Mouse (Mus musculus) ES-Bruce4 (cell line): ENCODE results near the gene Fam207a. TPM values are rescaled to one million over a fixed set of nuclear protein-coding genes. Genes with fewer than 3 reads are reported as not detected.

Experiments
- H3K27ac ChIP-seq: 2 replicates; pipeline ENCODE4 v1.5.1; 2012; ENCODE audit warnings: low read length, inconsistent platforms; ENCODE audit not compliant: insufficient read depth
- H3K27me3 ChIP-seq: 2 replicates; pipeline ENCODE4 v1.6.1; 2012; ENCODE audit warnings: mild to moderate bottlenecking, low read length, inconsistent platforms; ENCODE audit not compliant: control insufficient read depth, poor library complexity, insufficient read depth, severe bottlenecking
- H3K36me3 ChIP-seq: 2 replicates; pipeline ENCODE4 v1.6.1; 2012; ENCODE audit warnings: inconsistent platforms, mild to moderate bottlenecking, low read length, moderate library complexity; ENCODE audit not compliant: control insufficient read depth, poor library complexity, insufficient read depth, severe bottlenecking
- H3K4me1 ChIP-seq: one replicate; pipeline ENCODE4 v1.8.1; 2011; ENCODE audit warnings: low read length; ENCODE audit not compliant: control insufficient read depth, insufficient read depth
- H3K4me3 ChIP-seq: 2 replicates; pipeline ENCODE4 v1.5.1; 2011; ENCODE audit warnings: low read depth, mild to moderate bottlenecking, low read length
- H3K9ac ChIP-seq: 2 replicates; pipeline ENCODE4 v1.6.1; 2012; ENCODE audit warnings: low read depth, mild to moderate bottlenecking, inconsistent platforms; ENCODE audit not compliant: poor library complexity, severe bottlenecking
- H3K9me3 ChIP-seq: replicated peaks from 2 replicates; pipeline ENCODE4 v1.6.1; 2012; ENCODE audit warnings: mild to moderate bottlenecking, low read length, inconsistent platforms; ENCODE audit not compliant: control insufficient read depth, poor library complexity, insufficient read depth, severe bottlenecking
- CTCF ChIP-seq: IDR thresholded peaks from one replicate; pipeline ENCODE4 v1.8.1; 2011; ENCODE audit warnings: low read depth, low read length
- EP300 ChIP-seq: IDR thresholded peaks from 2 replicates; pipeline ENCODE4 v1.6.1; 2011; ENCODE audit warnings: low read depth, low read length; ENCODE audit not compliant: insufficient read depth
- POLR2A ChIP-seq: IDR thresholded peaks from one replicate; pipeline ENCODE4 v1.8.1; 2011; ENCODE audit warnings: low read length; ENCODE audit not compliant: insufficient read depth
- polyA plus RNA-seq: library from polyadenylated mRNA; stranded (reverse); fragments of >200 nt; gene quantifications from 2 replicates; pipeline ENCODE4 v1.2.4, GENCODE M21; 2011; ENCODE audit warnings: low read depth; ENCODE audit not compliant: missing spikeins, insufficient read depth, insufficient read length

The Fam207a gene
- polyA plus RNA-seq, 1 experiment, result 23.2 TPM

DNA sequence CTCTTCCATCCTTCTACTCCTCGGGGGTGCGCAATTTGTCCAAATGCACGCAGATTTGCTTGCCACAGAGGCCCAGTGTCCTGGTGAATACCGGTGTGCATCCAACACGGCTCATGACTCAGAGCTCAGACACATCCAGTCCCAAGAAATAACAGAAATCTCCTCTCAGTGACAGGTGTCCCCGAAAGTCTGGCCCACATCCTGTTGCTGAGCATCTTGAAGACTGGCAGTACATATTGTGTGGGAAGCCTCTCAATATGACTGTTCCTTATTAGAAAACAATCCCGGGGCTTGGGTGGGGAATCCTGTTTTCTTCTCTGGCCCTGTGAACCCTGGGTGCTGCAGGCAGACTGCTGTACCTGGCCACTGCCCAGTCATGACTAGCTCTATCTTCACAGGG, 41.0 kb upstream of the Fam207a start:
- Histone ChIP-seq H3K27ac (no peak overlapping the region), H3K4me3 (no peak overlapping the region), H3K36me3 (no peaks in the 10 kb centered on the region), H3K9me3 (no peaks in the 10 kb centered on the region), H3K9ac (no peak overlapping the region), H3K4me1 (no peaks in the 10 kb centered on the region), H3K27me3 (no peaks in the 10 kb centered on the region)
- no peak for TF ChIP-seq POLR2A
- TF ChIP-seq CTCF, result no peak
- TF ChIP-seq EP300, result no peak

DNA sequence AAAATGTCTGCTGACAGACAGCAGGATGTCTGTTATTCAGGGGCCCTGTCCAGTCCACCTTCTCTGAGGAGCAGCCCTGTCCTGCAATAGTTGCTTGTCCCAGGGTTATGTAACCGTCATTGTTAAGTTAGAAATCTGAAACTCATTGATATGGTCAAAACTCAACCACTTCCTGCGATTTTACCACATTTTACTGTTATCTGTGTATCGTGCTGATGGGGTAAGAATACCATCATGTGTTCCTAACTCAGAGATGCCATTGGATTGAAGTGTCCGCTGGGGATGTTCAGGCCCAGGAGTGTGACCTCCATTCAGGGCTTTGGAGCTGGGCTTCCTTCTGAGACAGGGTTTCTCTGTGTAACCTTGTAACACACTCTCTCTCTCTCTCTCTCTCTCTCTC, 39.3 kb upstream of the Fam207a start:
- Histone ChIP-seq H3K9me3 (no peaks in the 10 kb centered on the region), H3K9ac (no peak overlapping the region), H3K27ac (no peak overlapping the region), H3K27me3 (no peaks in the 10 kb centered on the region), H3K36me3 (no peaks in the 10 kb centered on the region), H3K4me1 (no peaks in the 10 kb centered on the region), H3K4me3 (no peak overlapping the region)
- TF ChIP-seq EP300, result no peak
- no peak for TF ChIP-seq CTCF
- TF ChIP-seq POLR2A, result no peak

DNA sequence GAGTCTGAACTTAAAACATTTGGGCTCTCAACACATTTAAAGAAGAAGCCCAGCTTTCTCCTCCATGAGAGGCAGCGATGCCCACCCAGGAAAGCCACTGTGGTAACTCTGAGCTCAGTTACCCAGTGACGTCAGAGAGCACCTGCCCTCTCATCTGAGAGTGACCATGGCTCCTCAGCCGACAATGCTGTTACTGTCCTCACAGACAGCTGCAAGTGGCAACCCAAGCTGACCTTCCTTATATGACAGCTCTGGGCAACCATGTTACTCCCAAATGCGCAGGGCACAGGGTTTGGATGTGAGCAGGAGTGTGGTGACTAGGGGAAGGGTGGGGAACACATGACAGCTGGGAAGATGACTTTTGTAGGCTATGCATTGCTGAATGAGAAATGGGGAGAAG, 37.7 kb upstream of the Fam207a start:
- Histone ChIP-seq H3K4me1 (no peaks in the 10 kb centered on the region), H3K4me3 (no peak overlapping the region), H3K27me3 (no peaks in the 10 kb centered on the region), H3K27ac (no peak overlapping the region), H3K9ac (no peak overlapping the region), H3K36me3 (no peaks in the 10 kb centered on the region), H3K9me3 (no peaks in the 10 kb centered on the region)
- TF ChIP-seq CTCF (no peak), EP300 (no peak), POLR2A (no peak)

DNA sequence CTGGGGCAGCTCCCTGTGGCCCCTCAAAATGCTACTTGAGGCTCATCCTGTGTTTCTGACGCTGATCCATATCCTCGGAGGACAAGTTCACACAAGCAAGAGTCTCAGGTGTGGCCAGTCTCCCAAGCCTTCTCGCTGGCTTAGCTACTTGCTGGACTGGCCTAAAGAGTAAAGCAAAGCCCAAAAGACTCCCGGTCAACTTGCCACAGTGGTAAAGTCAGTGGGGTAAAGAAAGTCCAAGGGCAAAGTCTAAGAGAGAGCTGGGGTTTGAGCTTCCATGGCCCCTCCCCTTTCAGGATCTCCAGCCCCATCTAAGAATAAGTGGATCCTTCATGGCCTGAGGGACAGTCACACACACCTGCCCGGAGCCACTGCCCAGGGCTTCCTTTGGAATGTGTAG, 36.6 kb upstream of the Fam207a start:
- Histone ChIP-seq H3K9ac (no peak overlapping the region), H3K4me3 (no peak overlapping the region), H3K9me3 (no peaks in the 10 kb centered on the region), H3K36me3 (no peaks in the 10 kb centered on the region), H3K4me1 (no peaks in the 10 kb centered on the region), H3K27me3 (no peaks in the 10 kb centered on the region), H3K27ac (no peak overlapping the region)
- TF ChIP-seq EP300 (no peak), POLR2A (no peak), CTCF (no peak)

- Histone ChIP-seq H3K4me1 (no peaks in the 10 kb centered on the region), H3K36me3 (no peaks in the 10 kb centered on the region), H3K27me3 (no peaks in the 10 kb centered on the region), H3K9me3 (no peaks in the 10 kb centered on the region), H3K27ac (no peak overlapping the region), H3K9ac (no peak overlapping the region), H3K4me3 (no peak overlapping the region)
- TF ChIP-seq EP300, result no peak
- no peak for TF ChIP-seq CTCF
- no peak for TF ChIP-seq POLR2A
Observed at GRCm38 (mm10) chr10:77550874-77551273, 35.3 kb upstream of the Fam207a start.

GRCm38 (mm10) chr10:77548576-77548975, 33.0 kb upstream of the Fam207a start:
- TF ChIP-seq CTCF, result no peak
- no peak for TF ChIP-seq EP300
- no peak for TF ChIP-seq POLR2A
- H3K9me3 ChIP-seq, result no peaks in the 10 kb centered on the region

More at GRCm38 (mm10) chr10:77548576-77548975, 33.0 kb upstream of the Fam207a start:
- H3K27ac ChIP-seq, result no peak overlapping the region
- H3K4me3 ChIP-seq, result no peak overlapping the region
- no peaks in the 10 kb centered on the region for H3K36me3 ChIP-seq
- H3K4me1 ChIP-seq, result no peaks in the 10 kb centered on the region
- H3K9ac ChIP-seq, result no peak overlapping the region
- H3K27me3 ChIP-seq, result no peaks in the 10 kb centered on the region
